Mouse (Mus musculus) adrenal gland, adult 2 months (tissue): Measurements from ENCODE around the gene Msi2. TPM values are rescaled to one million over a fixed set of nuclear protein-coding genes. Genes with fewer than 3 reads are reported as not detected.

ENCODE experiments used
- DNase-seq: peaks from one replicate; pipeline ENCODE4 v3.0.0; 2021
- polyA plus RNA-seq: library from polyadenylated mRNA; depleted of rRNA; stranded (reverse); fragments of >200 nt; gene quantifications from 2 replicates; pipeline ENCODE4 v1.2.3, GENCODE M21; 2012
- total RNA-seq, 2 experiments: library from RNA; stranded (reverse); gene quantifications; 2 replicates each; pipeline ENCODE4 v1.2.3; 2021

Msi2 gene
- total and polyA plus RNA-seq, 3 experiments, result 39.1 to 214 (median 205) TPM

DNA sequence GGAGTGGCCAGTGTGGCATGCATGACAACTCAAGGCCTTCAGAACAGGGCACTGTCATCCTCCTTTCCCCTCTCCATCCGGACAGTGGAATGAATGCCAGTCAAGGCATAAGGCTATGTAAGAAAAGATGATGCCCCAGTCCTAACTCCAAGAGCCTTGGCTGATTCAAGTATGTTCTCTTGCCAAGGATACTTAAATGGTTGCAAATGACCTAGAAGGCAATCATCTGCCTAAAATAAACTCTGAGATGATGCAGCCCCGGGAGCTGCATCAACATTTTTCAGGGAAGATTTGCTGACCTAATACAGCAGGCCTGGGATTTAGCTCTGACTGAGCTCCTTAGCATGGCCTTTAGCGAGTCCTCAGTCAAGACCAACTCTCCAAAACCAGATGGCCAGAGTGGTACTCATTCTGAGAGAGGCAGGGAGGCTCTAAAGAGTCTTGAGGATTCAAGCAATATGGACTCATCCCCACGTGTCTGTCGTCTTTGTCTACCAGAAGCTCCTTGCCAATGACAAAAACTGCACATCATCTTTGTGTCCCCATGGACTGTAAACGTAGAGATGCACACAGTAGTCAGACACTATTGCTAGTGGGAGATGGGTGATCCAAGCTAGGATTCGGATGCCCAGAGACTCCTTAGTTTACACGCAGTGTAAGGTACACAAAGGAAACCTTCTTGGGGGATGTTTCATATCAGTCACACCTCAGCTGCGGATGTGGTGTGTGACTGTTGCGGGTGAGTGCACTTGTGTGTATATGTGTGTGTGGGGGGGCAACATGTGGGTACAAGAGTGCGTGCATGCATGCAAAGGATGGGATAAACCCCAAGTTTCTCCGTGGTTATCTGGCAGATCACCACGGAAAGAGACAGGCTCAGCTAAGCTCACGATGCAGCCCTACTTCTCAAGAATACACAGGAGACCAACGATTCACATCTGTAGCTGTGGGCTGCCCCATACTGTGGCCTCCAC, 176.4 kb downstream of the Msi2 start:
- DNase-seq, result peak; percentile 67

DNA sequence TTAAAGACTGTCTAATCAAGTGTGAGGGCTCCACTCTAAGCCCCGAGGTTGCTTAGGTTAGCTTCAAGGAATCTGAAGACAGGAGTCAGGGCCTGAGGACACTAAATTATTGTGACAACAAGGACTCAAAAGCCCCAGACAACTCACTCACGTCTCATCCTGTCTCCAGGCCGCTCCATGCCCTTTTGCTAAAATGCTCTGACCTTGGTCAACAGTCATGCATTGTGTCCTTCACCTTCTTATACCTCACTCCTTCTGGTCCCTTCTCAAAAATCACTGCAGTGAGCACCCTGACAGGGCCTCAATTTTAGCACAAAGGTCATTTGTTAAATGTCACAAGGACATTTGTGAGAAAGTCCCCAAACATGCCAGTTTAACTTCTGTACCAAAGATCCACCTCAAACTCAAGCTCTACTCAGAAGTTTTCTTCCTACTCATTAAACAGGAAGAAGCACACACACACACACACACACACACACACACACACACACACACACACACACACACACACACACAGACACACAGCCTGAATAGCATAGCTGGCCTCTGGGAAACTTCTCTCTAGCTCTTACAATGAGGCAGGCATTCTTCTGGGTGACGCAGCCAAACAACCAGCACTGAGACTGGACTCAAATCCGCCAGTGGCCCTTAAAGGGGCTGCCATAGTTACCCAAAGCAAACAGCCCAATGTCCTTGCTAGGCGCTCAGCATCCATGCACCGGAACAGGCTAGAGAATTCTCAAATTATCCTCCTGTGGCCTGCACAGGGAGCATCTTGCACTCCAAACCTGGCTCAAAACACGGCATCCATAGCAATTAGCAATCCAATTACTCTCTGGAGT, 178.5 kb downstream of the Msi2 start:
- DNase-seq, result peak; percentile 74

DNA sequence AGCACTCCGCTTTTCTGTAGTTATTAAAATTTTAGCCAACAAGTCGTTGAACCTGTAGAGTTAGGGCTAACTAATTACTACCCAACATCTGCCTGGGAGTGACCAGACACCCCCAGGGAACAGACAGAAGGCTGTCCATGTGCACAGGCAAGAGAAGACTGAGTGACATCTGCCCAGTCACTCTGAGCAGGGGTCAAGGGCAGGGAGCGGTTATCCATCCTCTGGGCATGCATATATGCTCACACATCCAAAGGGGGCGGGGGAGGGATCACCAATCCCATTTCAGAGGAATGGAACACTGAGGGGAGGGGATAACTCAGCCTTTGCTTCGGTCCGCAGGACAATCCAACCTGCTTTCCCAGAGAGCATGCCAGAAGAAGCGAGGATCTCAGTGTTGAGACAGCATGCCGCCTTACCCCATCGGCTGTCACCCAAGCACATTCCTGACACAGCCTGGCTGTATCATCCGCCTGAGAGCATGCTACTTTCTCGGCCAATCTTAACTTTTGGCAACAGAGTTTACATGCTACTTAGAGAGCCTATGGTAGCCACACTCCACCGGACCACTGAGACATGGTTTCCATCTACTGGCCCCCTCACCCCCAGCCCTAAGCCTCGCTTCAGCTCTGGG, 179.5 kb downstream of the Msi2 start:
- DNase-seq, result no peak

DNA sequence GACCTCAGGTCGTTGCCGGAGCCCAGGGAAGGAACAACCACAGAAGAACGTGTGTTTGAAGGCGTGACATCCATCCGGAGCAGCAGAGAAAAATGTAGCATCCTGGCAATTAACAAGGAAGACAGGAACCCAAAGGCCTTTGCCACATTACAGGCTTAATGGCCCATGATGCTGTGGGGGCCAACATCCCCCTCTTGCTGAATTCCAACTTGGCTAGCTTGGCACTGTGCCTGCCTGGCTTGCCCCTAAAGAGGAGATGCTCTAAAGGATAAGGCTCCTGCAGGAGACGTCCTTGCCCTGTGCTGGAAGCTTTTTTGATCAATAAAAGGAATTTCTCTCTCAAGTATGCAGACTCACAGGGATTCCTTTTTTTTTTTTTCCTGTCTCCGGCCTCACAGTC, 181.0 kb downstream of the Msi2 start:
- no peak for DNase-seq

DNA sequence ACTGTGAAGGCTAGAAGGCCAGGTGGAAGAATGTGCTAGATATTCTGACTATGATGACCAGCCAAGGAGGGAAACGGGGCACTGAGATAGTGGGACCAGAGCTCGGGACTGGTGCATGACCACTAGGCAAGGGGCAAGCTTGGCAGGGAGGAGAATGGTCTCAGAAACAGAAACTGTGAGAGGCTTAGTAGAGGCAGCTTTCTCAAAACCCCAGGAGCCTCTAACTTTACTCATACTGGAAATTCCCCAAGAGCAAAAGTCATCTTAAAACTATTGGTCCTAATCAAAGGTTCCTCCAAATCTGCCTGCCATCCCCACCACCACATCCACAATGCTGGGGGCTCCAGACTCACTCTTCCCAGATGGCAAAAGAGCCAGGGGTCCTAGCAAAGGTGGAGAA, 181.5 kb downstream of the Msi2 start:
- no peak for DNase-seq

DNA sequence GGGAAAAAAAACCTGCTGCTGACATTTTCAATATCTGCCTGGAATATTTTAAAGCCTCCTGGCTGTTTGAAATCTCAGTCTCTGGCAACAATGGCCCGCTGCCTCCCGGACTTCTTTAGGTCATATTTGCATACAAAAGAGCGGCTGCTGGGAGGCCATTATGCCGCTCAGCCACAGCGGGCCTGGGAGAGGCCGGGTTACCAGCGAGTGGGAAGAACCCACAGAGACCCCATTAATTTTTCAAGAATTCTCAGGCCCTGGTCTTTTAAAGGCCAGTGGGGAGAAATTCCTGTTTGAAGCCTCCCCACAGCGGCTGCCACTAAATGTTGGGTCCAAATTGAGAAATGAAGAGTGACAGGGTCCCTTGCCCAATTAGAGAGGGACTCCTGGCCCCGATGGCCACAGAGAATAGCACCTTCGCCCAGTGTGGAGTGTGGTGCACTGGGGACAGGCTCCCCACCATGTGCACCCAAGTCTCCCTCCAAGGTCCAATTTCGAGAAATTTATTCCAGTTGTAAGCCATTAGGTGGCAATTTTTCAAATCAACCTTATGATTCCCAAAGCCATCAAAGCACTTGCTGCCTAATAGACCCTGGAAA, 183.9 kb downstream of the Msi2 start:
- no peak for DNase-seq

DNA sequence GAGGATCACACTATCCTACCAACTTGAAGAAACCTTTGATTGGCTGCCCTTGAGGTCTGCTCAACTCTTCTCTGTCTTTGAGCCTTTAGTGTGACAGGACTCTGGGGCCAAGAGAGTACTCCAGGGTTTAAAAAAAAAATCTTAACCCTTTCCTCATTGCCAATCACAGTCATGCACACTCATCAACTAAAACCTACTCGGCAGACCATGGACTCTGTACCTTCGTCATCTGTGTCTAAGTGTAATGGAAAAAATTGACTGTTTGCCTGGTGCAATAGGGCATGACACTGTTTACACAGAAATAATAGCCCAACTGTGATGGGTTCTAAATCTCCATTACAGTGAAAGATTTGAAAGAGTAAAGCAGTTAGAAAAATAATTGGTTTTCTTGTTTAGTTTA, 186.3 kb downstream of the Msi2 start:
- no peak for DNase-seq

DNA sequence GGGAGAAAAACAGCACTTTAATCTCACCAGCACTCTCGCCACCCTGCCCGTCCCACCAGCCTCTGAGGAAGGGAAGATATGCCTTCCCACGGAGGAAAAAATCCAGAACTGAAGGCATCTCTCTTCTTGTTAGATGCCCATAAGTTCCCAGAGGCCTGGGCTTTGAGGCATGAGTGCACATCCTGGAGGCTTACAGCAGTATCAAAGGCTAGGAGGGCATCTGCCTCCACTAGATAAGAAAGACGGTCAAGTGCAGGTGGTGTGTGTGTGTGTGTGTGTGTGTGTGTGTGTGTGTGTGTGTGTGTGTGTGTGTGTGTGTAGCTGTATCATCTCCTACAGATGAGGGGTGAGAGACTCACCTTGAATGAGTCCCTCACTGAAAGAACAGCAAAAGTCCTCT, 188.3 kb downstream of the Msi2 start:
- no peak for DNase-seq

DNA sequence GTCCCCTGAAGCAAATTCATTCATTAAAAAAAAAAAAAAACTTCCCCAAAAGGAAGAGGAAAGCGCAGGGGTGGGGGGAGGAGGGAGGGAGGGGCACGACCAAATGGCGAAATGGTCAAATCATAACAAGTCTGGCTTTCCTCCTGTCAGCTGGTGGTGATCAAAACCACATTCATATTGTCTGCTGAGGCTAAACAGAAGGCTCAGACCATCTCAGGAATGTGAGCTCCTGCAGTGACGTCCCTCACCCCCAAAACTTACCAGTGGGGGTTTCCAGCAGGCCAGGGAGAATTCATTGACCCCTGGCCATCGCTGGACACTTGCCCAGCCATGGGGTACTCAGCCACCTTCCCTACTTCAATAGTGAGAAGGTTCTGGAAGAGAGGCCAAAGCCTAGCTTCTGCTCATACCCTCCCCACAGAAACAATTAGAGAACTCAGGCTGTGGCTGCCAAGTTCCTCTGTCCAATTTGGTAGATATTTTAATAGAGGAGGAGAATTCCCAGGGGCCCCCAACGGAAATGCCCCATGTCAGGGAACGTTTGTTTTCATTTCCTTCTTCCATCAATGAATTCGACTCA, 189.7 kb downstream of the Msi2 start:
- no peak for DNase-seq

DNA sequence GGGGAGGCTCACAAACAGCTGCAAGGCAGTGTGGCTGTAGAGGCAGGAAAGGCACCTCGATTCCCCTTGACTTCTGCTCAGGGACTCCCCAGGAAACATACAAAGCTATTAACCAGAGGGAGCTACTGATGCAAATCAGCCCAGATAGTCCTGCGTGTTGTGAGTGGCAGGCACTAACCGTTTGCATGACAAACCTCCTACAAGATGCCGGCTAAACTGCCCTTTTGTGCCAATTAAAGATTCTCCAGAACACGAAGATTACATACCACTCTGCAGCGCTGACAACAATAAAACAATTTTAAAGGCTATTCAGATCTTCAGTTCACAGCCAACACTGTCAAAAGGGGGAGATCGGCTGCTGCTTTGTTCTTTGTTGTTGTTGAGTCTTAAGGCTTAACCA, 191.6 kb downstream of the Msi2 start:
- no peak for DNase-seq

DNA sequence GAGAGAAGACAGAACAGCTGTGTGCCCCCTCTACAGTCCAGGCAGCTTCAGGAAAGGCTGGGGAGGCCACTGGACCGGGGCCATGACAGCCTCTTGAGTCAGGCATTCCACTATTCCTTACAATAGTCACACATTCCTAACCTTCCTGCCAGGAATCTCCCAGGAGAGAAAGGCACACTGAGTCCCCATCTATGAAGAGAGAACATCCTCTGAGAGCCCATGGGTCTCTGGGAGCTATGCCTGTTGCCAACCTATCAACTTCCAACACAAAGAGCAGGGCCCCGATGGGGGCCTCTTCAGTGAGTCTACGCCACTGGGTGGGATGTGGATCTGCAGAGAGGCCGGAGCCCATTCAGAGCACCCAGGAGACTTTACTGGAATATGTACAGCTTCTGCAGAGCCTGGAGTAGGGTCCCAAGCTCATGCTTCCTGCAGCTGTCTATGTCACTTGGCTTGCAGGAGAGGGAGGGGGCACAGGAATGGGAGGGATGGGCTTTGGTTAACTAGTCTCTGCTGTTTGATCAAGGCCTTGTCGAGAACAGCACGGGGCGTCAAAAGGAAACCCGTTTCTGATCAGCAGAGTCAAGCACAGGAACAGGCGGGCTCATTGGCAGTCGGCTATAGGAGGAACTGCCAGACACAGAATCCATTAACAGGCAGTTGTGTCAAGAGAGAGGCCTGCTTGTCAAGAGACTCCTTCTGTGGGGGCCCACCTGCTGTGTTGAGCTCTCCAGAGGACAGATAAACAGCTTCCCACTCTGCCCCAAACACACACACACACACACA, 193.3 kb downstream of the Msi2 start:
- peak; percentile 77 for DNase-seq

DNA sequence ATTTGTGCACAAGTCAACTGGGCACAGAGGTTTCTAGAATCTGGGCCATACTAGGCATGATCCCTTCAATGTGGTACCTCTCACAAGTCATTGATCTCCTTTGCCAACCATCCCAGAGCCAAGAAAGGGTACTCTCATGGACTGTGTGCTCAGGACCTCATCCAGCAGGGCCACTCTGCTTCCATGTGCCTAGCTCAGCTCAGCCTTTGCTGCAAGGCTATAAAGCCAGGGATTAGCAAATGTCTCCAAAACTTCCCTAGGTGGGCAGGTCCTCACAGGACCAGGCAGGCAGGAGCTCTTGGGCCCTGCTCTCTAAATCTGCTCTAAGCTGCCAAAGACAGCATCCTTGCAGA, 193.9 kb downstream of the Msi2 start:
- DNase-seq, result no peak

DNA sequence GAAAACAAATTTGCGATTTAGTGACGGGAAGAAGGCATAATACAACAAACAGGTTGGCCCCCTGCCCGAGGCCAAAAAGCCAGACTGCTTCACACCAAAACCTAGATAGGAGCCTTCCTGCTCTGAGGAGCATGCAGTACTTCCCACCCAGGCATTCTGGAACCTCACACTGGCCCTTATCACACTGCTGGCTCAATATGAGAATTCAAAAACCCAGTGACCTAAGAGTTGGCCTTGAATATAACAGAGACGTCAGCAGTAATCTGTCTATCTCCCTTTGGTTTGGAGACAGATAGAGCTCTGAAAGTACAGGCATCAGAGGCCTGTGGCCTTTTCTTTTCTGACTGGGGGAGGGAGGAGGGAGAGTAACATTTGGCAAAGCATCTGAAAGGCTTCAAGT, 194.4 kb downstream of the Msi2 start:
- peak; percentile 81 for DNase-seq

DNA sequence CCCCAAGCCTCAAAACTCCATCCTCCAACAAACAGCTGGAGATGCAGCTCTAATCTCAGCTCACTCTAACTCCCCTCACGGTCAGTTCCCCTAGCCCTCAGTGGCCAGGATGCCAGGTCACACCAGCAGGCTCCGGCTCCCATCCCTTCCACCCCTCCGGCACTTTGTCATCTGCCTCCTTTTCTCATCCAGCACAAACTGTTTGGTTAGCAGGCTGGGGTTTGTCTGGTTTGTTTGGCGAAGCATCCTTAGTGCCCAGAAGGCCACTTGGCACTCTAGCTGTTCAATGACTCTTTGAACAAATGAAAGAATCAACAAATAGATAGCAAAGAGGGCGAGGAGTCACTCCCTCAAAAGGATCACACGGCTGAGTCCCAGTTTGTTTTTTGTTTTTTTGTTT, 194.8 kb downstream of the Msi2 start:
- DNase-seq, result no peak

DNA sequence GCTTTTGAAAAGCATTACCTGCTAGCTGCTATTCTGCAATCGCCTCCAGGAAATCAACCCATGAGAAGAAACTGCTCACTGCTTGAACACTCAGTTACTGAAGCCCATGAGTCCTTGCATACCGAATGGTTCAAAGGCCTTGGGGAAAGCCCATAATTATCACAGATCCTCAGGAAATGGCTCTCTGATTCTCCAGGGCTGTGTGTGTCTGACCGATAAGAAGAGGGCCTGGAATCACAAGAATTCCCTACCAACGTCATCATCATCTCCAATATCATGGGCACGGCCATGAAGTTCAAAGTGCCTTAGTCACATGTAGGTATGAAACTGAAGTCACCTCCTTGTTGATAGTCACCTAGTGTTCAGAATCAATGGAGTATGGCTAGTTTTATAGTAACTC, 196.2 kb downstream of the Msi2 start:
- no peak for DNase-seq

DNA sequence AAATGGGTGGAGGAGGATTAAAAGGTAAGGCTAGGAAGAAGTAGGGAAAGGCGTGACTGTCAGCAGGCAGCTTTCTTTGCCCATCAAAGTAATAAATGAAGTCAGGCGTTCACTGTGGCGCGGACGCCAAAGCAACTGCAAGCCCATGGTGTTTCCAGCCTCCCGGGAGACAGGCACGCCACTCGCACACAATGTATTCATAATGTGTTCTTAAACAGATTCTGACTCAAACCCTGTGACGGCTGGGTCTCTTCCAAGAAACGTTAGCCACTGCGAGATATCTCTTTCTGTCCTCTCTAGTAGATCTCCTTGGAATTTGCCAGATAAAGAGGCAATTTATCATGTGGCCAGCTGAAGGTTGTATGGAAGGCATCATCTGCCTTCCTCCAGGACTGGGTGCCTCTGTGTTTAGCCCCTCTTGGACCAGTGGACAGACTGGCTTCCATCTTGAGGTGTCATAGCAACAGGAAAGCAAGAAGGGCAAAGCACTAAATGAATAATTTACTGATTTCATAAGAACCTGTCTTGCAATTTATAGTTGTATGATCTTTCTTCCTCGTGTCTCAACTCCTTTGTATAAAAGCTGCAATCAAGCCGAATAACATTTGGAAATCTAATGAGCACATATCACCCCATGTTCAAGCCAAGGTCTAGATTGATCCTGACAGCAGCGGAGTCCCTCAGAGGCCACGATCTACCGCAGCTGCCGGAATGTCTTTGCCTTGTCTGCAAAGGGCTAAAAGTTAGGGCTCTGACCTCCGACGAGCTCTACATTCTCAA, 197.2 kb downstream of the Msi2 start:
- DNase-seq, result peak; percentile 79

DNA sequence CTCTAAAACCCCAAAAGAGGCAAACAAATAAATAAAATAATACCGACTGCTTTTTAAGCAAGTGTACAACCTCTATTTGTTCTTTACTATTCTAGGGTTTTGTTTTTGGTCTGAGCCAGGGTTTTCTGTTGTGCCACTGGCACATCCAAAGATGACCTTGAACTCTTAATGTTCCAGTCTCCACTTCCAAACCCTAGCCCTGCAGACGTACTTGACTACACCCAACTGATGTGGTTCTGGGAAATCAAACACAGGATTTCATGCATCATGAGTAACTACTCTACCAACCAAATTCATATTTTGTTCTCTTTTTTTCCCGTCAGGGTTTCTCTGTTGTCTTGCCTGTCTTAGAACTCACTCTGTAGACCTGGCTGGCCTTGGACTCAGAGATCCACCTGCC, 200.0 kb downstream of the Msi2 start:
- no peak for DNase-seq

DNA sequence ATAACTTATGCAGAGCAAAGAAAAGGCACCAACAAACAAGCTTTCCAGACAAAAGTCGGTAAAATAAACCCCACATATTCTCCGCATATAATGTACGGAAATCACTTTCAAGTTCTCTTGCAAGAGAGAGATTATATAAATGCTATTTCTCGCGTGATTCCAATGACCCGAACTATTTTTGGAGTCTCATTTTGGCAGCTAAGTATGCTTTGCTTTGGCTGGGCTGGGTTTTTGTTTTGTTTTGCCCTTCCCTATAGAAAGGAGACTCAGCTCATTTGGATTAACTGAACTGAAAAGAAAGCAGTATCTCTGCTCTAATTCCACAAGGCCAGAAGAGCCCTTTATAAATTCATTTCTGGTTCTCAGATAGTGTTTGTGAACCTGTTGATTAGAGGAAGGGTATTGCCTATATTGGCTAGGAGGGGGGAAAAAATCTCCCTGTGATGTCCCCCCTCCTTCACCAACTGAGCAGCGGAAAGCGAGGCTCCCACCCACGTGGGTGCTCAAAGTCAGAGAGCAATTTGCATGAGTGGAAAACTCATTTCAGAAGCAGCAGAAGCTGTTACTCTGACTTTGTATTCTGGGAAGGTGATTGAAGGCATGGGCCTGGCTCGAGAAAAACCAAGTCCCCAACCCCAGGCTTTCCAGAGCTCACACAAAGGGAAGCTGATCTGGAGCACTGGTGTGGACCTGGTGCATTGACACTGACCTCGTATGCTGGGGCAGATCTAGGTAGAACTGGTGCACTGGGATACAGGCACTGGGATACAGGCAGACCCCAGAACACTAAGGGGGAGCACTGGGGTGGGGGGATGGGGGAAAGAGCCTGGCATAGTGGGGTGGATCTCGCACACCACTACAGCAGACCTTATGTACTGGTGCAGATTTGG, 201.5 kb downstream of the Msi2 start:
- DNase-seq, result no peak
